Mouse (Mus musculus): Measurements from ENCODE around the gene Tmem266. TPM values are rescaled to one million over a fixed set of nuclear protein-coding genes. Genes with fewer than 3 reads are reported as not detected.
A peak's percentile ranks its signal among the peaks of the same experiment; 100 is the strongest.

Gene Tmem266
- polyA plus RNA-seq, 1 experiment from 2014 or later: 0.74 TPM

DNA sequence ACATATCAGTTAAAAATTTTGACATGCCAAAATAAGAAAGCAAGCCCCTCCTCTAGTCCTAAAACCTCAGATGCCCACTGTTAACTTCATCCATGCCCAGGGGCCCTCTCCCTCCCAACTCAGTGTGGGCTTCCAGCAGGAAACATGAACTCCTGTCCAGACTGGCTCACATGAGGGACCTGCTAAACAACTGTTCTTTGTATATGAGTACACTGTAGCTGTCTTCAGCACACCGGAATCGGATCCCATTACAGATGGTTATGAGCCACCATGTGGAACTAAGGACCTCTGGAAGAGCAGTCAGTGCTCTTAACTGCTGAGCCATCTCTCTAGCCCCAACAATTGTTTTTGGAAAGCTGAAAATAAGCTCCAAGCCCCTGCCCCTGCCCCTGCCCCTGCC is 80.1 kb downstream of the Tmem266 start:
- no peak overlapping the region for H3K9ac ChIP-seq
- no peaks in the 10 kb centered on the region for H3K27me3 ChIP-seq
- ATAC-seq (ENCODE audit: insufficient number of reproducible peaks, insufficient read depth, low FRiP score, low TSS enrichment, low read depth): peak; percentile 65; the same call in 1 of the 2 replicates
- H3K4me3 ChIP-seq: no peak overlapping the region
- no peaks in the 10 kb centered on the region for H3K9me3 ChIP-seq
- H3K27ac ChIP-seq: no peak overlapping the region
- peaks cover 25% of the 10 kb centered on the region for H3K4me1 ChIP-seq
- H3K36me3 ChIP-seq: no peaks in the 10 kb centered on the region
- 12% methylated on average over 2 of the region's 2 CpGs for WGBS
- no peak overlapping the region for H3K4me2 ChIP-seq

DNA sequence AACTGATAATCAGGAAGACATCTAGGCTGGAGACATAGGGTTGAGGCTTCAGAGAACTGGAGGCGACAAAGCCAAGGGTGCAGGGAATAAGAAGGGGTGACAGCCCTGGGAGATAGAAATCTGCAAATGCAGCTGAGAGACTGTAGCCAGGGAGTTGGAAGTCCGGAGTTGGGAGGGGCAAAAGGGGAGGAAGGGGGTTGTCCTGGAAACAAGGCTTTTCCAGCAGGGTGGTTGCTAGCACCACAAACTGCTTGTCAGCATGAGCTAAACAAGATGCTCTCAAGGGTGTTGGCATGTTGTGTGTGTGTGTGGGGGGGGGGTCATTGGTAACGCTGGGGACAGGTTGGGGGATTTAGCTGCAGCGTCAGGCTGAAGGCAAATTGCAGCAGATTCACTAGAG is 82.1 kb downstream of the Tmem266 start:
- Histone ChIP-seq H3K9ac (0 out of 2 replicates have a peak overlapping the region, but pooled peaks have one; percentile 6), H3K4me2 (no peak overlapping the region), H3K9me3 (no peaks in the 10 kb centered on the region), H3K27me3 (no peaks in the 10 kb centered on the region), H3K27ac (no peak overlapping the region), H3K4me3 (no peak overlapping the region), H3K4me1 (peaks cover 25% of the 10 kb centered on the region), H3K36me3 (no peaks in the 10 kb centered on the region)
- ATAC-seq (ENCODE audit: insufficient number of reproducible peaks, insufficient read depth, low FRiP score, low TSS enrichment, low read depth): no peak
- WGBS: 50% methylated on average over 4 of the region's 4 CpGs

DNA sequence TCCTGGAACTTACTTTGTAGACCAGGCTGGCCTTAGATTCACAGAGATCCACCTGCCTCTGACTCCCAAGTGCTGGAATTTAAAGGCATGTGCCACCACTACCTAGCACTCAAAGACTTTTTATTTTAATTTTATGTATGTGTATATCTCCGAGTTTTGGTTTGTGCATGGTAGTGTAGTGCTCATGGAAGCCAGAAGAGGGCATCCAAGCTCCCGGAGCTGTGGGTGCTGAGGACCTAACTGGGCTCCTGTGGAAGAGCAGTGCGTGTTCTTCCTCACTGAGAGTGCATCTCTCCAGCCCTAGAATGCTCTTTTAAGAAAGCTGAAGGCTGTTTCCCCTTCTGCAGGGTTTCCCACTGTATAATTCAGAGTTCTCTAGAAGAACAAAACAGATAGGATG is 83.1 kb downstream of the Tmem266 start:
- WGBS: 45% methylated on average over 3 of the region's 3 CpGs
- ATAC-seq (ENCODE audit: insufficient number of reproducible peaks, insufficient read depth, low FRiP score, low TSS enrichment, low read depth): no peak
- Histone ChIP-seq H3K4me2 (no peak overlapping the region), H3K27ac (no peak overlapping the region), H3K4me3 (no peak overlapping the region), H3K4me1 (peaks cover 25% of the 10 kb centered on the region), H3K9me3 (no peaks in the 10 kb centered on the region), H3K27me3 (no peaks in the 10 kb centered on the region), H3K36me3 (no peaks in the 10 kb centered on the region), H3K9ac (no peak overlapping the region)

DNA sequence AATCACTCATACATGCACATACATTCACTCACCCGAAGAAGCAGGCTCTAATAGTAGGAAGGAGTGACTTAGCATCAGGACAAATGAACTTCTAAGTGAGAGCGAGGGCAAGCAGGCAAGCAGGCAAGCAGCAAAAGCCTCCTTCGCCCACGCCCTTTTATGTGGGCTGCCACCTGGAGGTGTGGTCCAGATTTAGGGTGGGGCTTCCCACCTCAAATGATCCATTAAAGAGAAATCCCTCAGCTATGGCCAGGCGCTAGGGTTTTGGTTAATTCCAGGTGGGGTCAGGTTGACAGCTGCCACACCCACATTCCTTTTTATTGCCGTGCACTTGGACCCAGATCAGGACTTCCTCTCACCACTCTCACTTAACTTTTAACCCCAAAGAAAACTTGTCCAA is 83.7 kb downstream of the Tmem266 start:
- Histone ChIP-seq H3K27me3 (no peaks in the 10 kb centered on the region), H3K36me3 (no peaks in the 10 kb centered on the region), H3K4me1 (peaks cover 25% of the 10 kb centered on the region), H3K4me2 (no peak overlapping the region), H3K9ac (no peak overlapping the region), H3K9me3 (no peaks in the 10 kb centered on the region), H3K4me3 (no peak overlapping the region), H3K27ac (no peak overlapping the region)
- 49% methylated on average over 6 of the region's 6 CpGs for WGBS
- ATAC-seq (ENCODE audit: insufficient number of reproducible peaks, insufficient read depth, low FRiP score, low TSS enrichment, low read depth): no peak

DNA sequence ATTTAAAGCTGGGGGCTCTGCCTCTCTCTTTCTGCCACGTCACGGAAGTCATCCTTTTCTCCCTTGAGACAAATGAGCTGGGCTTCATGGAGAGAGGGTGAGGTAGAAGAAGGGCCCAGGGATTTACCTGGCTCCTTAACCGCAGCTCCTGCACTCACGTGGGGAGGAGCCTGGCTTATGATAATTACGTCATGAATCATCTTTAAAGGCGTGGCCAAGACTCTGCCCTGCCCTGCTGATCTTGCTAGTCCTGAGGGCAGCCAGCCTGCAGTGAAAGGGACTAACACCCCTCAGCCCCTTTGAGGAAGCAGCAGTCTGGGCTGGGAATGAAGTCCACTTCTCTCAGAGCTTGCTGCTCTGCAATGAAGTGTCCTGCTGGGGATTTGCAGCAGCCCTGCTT is 84.4 kb downstream of the Tmem266 start:
- no peaks in the 10 kb centered on the region for H3K36me3 ChIP-seq
- WGBS: 30% methylated on average over 6 of the region's 6 CpGs

DNA sequence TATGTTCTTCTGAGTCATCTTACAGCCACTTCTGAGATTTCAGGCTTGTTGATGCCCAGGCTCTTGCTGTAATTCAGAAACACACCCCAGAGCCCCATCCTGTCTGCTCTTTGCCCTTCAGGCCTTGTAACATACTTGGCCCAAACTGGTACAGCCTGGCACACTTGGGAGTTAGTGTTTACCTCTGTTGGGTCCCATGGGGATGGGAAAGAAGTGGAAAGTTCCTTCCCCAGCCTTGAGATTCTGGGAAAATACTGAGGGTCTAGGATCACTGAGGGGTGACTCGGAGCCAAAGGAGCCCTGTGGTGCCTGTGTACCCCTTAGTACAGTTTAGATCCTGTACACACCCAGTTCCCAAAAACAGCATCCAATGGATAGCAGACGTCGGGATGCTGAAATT is 95.1 kb downstream of the Tmem266 start:
- no peak for ATAC-seq (ENCODE audit: insufficient number of reproducible peaks, insufficient read depth, low FRiP score, low TSS enrichment, low read depth)
- no peak overlapping the region for H3K4me2 ChIP-seq
- peaks cover 9% of the 10 kb centered on the region; the same call in 1 of the 2 replicates for H3K4me1 ChIP-seq
- WGBS: 84% methylated on average over 3 of the region's 3 CpGs
- H3K27me3 ChIP-seq: no peaks in the 10 kb centered on the region
- no peak overlapping the region for H3K9ac ChIP-seq
- H3K9me3 ChIP-seq: 0 out of 2 replicates have a peak, but pooled peaks cover 9% of the 10 kb centered on the region
- H3K27ac ChIP-seq: no peak overlapping the region
- H3K4me3 ChIP-seq: no peak overlapping the region
- no peaks in the 10 kb centered on the region for H3K36me3 ChIP-seq

More for the DNA sequence above, 84.4 kb downstream of the Tmem266 start:
- H3K27ac ChIP-seq: no peak overlapping the region
- no peak overlapping the region for H3K4me3 ChIP-seq
- H3K4me2 ChIP-seq: no peak overlapping the region
- no peaks in the 10 kb centered on the region for H3K9me3 ChIP-seq
- ATAC-seq (ENCODE audit: insufficient number of reproducible peaks, insufficient read depth, low FRiP score, low TSS enrichment, low read depth): no peak
- no peaks in the 10 kb centered on the region for H3K27me3 ChIP-seq
- H3K9ac ChIP-seq: no peak overlapping the region
- H3K4me1 ChIP-seq: peaks cover 25% of the 10 kb centered on the region

DNA sequence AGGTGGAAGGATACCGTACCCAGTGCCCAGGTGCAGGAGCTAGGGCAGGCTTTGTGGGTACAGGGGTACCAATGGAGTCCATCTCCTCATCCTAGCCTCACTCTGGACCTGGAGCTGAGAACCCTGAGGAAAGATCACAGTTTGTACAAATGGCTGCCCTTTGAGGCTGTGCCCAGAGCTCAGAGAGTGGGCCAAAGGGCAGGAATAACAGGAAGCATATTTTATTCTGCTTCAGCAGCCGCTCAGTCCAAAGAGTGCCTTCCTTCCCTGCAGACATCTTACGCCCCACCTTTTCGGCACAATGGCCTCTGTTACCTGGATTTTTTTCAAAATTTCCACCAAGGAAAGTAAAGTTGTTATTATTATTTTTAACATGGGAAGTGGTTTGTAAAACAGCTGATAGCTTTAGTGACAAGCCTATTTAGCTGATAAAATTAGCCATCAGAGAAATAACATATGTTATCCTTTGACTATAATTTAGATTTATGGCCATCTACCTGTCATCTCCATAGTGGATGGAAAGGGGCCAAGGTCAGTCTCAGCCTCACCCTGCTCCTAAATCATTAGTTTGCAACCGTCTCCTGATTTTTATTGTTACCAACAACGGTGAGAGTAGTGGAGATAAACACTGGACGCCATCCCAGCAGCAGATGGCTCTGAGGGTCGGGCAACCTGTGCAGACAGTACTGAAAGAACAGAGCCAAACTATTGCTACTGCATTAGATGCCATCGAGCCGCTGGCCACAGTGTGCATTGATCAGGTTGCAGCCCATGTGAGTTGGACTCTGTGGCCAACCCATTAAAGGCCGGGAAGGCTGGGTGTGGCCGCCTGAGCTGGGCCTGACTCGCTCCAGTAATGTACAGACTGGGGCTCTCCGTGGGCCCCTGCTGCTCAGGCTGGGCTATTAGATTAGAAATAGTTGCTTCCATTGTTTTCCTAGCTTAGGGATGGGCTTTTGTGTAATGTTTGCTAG is 97.0 kb downstream of the Tmem266 start:
- no peak overlapping the region for H3K9ac ChIP-seq
- no peaks in the 10 kb centered on the region for H3K36me3 ChIP-seq
- H3K27ac ChIP-seq: no peak overlapping the region
- H3K27me3 ChIP-seq: no peaks in the 10 kb centered on the region
- no peak overlapping the region for H3K4me2 ChIP-seq
- no peak for ATAC-seq (ENCODE audit: insufficient number of reproducible peaks, insufficient read depth, low FRiP score, low TSS enrichment, low read depth)
- peaks cover 9% of the 10 kb centered on the region; the same call in 1 of the 2 replicates for H3K4me1 ChIP-seq
- WGBS: 78% methylated on average over 14 of the region's 14 CpGs
- H3K9me3 ChIP-seq: 0 out of 2 replicates have a peak, but pooled peaks cover 9% of the 10 kb centered on the region
- H3K4me3 ChIP-seq: no peak overlapping the region

DNA sequence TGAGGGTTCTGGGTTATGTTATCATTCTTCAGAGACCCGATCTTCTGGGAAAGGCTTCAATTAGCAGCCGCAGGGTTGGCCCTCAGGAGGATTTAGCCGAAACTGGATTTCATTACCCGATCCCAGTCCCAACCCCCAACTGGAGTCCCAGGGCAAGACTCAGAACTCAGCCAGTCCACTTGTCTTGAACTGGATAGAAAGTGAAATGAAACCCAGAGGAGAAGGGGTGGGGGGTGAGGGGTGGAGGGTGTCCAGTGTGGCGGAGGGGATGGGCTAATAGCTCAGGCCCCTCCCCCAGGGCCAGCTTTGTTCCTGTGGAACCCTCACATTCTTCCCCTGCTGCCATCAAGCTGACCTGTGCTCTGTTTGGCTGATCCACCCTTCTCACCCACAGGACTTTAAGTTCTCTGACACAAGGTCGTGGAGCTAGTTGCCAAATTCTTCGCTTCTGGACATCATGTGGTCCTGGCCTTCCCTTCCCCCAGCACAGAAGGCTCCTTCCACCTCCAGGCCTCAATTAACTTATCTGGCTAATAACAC is 98.6 kb downstream of the Tmem266 start:
- ATAC-seq (ENCODE audit: insufficient number of reproducible peaks, insufficient read depth, low FRiP score, low TSS enrichment, low read depth): no peak
- Histone ChIP-seq H3K27me3 (no peaks in the 10 kb centered on the region), H3K4me2 (no peak overlapping the region), H3K27ac (no peak overlapping the region), H3K4me3 (no peak overlapping the region), H3K9me3 (0 out of 2 replicates have a peak, but pooled peaks cover 9% of the 10 kb centered on the region), H3K36me3 (no peaks in the 10 kb centered on the region), H3K4me1 (peaks cover 18% of the 10 kb centered on the region), H3K9ac (no peak overlapping the region)
- 22% methylated on average over 7 of the region's 7 CpGs for WGBS

DNA sequence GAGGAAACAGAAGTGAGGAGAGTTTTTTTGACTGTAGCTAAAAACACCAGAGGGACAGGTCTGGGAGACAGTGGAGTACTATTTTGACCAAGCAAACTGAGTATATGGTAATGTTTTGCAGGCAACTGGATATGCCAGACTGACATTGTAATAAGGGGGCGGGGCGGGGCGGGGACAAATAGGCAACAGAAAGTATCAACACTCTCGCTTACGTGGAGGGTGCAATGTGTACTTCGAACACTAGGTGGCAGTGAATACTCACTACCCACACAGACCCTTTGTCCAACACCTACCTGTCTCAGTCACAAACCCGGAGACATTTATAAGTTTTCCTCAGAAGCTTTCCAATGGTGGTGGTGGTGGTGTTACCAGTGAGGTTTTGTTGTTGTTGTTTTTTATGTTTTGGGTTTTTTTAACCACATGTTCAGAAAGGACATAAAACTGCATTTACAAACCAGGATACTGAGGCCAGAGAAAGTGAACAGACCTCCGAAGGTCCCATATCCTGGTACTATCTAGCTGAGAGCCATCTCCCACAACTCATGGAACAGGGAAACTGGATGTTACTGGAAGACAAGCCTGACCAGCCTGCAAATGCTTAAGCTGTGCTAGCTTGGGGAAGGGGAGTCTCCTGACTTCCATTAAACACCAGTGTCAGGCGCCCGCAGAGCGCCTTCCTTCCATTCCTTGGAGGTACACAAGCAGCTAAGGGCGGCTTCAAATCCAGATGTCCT is 102.7 kb downstream of the Tmem266 start:
- peaks cover 15% of the 10 kb centered on the region for H3K4me1 ChIP-seq
- H3K9ac ChIP-seq: 0 out of 2 replicates have a peak overlapping the region, but pooled peaks have one; percentile 47
- H3K4me2 ChIP-seq: peak overlapping the region; percentile 46
- 32% methylated on average over 12 of the region's 12 CpGs for WGBS
- H3K4me3 ChIP-seq: 0 out of 2 replicates have a peak overlapping the region, but pooled peaks have one; percentile 5
- peak; percentile 53; the same call in 1 of the 2 replicates for ATAC-seq (ENCODE audit: insufficient number of reproducible peaks, insufficient read depth, low FRiP score, low TSS enrichment, low read depth)
- peaks cover 3% of the 10 kb centered on the region for H3K27me3 ChIP-seq
- no peaks in the 10 kb centered on the region for H3K36me3 ChIP-seq
- no peaks in the 10 kb centered on the region for H3K9me3 ChIP-seq
- H3K27ac ChIP-seq: no peak overlapping the region

DNA sequence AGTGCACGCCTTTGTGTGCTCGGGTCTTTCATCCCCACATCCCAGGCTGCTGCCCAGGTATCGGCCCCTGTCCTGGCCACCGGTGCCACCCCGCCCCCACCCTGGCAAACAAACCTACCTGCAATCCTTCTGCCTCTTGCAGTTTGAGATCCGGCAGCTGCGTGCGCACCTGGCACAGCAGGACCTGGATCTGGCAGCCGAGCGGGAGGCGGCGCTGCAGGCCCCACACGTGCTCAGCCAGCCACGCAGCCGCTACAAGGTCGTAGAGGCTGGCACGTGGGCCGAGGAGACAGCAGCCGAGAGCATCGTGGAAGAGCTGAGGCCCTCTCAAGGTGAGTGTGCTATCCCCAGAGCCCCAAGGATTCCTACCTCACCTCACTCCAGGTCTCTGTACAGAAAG is 103.4 kb downstream of the Tmem266 start:
- Histone ChIP-seq H3K27ac (no peak overlapping the region), H3K4me2 (peak overlapping the region; percentile 46), H3K36me3 (no peaks in the 10 kb centered on the region), H3K9ac (peak overlapping the region; percentile 47; the same call in 1 of the 2 replicates), H3K9me3 (no peaks in the 10 kb centered on the region), H3K4me1 (peaks cover 14% of the 10 kb centered on the region), H3K4me3 (0 out of 2 replicates have a peak overlapping the region, but pooled peaks have one; percentile 5), H3K27me3 (peaks cover 3% of the 10 kb centered on the region)
- WGBS: 22% methylated on average over 20 of the region's 20 CpGs
- no peak for ATAC-seq (ENCODE audit: insufficient number of reproducible peaks, insufficient read depth, low FRiP score, low TSS enrichment, low read depth)
